Mouse (Mus musculus) MEL (cell line): ENCODE measurements around the gene 1700034J05Rik.

Source experiments
- BHLHE40 ChIP-seq: IDR thresholded peaks from 2 replicates; pipeline ENCODE4 v1.6.1; 2012; ENCODE audit warnings: low read depth, mild to moderate bottlenecking, inconsistent platforms, low read length, improper control_type of control experiment, borderline replicate concordance
- CTCF ChIP-seq, 3 experiments: IDR thresholded peaks in 2 of 3; conservative IDR thresholded peaks in 1 of 3; 2 replicates each; pipeline ENCODE4 v1.5.1; 2011 to 2012; ENCODE audit warnings: low read length in 3 of 3, low read depth in 2 of 3, mild to moderate bottlenecking in 2 of 3, improper control_type of control experiment in 1 of 3, inconsistent platforms in 1 of 3, mixed read lengths in 1 of 3, moderate library complexity in 1 of 3; ENCODE audit not compliant: control insufficient read depth in 1 of 3, insufficient read depth in 1 of 3, poor library complexity in 1 of 3, severe bottlenecking in 1 of 3
- ELF1 ChIP-seq: IDR thresholded peaks from 2 replicates; pipeline ENCODE4 v1.6.1; 2014; ENCODE audit warnings: low read depth, mild to moderate bottlenecking, inconsistent platforms, low read length, improper control_type of control experiment, moderate library complexity
- EP300 ChIP-seq, 2 experiments: IDR thresholded peaks; 2 replicates each; pipeline ENCODE4 v1.6.1; 2011; ENCODE audit warnings: improper control_type of control experiment in 2 of 2, low read length in 2 of 2, low read depth in 1 of 2, mild to moderate bottlenecking in 1 of 2
- GABPA ChIP-seq: IDR thresholded peaks from 2 replicates; pipeline ENCODE4 v1.6.1; 2012; ENCODE audit warnings: low read depth, mild to moderate bottlenecking, inconsistent platforms, low read length, improper control_type of control experiment, moderate library complexity
- JUND ChIP-seq: IDR thresholded peaks from 2 replicates; pipeline ENCODE4 v1.6.1; 2011; ENCODE audit warnings: low read depth, mild to moderate bottlenecking, improper control_type of control experiment, low read length
- MAFK ChIP-seq: IDR thresholded peaks from 2 replicates; pipeline ENCODE4 v1.6.1; 2011; ENCODE audit warnings: low read depth, mild to moderate bottlenecking, low read length, improper control_type of control experiment, borderline replicate concordance
- MAX ChIP-seq: IDR thresholded peaks from 2 replicates; pipeline ENCODE4 v1.6.1; 2011; ENCODE audit warnings: low read length, improper control_type of control experiment
- RCOR1 ChIP-seq: IDR thresholded peaks from 2 replicates; pipeline ENCODE4 v1.6.1; 2012; ENCODE audit warnings: low read depth, mild to moderate bottlenecking, inconsistent platforms, low read length, improper control_type of control experiment
- SMC3 ChIP-seq: IDR thresholded peaks from 2 replicates; pipeline ENCODE4 v1.6.1; 2011; ENCODE audit warnings: low read depth, low read length, improper control_type of control experiment
- USF2 ChIP-seq, 2 experiments: IDR thresholded peaks; 2 replicates each; pipeline ENCODE4 v1.6.1; 2011 to 2012; ENCODE audit warnings: improper control_type of control experiment in 2 of 2, low read length in 2 of 2, borderline replicate concordance in 1 of 2, inconsistent platforms in 1 of 2, low read depth in 1 of 2, mild to moderate bottlenecking in 1 of 2; ENCODE audit not compliant: insufficient read depth in 1 of 2
- ZKSCAN1 ChIP-seq: IDR thresholded peaks from 2 replicates; pipeline ENCODE4 v1.6.1; 2012; ENCODE audit warnings: low read depth, mild to moderate bottlenecking, inconsistent platforms, low read length, improper control_type of control experiment, moderate library complexity
- ZNF384 ChIP-seq: IDR thresholded peaks from 2 replicates; pipeline ENCODE4 v1.6.1; 2012; ENCODE audit warnings: low read depth, mild to moderate bottlenecking, inconsistent platforms, low read length, improper control_type of control experiment

DNA sequence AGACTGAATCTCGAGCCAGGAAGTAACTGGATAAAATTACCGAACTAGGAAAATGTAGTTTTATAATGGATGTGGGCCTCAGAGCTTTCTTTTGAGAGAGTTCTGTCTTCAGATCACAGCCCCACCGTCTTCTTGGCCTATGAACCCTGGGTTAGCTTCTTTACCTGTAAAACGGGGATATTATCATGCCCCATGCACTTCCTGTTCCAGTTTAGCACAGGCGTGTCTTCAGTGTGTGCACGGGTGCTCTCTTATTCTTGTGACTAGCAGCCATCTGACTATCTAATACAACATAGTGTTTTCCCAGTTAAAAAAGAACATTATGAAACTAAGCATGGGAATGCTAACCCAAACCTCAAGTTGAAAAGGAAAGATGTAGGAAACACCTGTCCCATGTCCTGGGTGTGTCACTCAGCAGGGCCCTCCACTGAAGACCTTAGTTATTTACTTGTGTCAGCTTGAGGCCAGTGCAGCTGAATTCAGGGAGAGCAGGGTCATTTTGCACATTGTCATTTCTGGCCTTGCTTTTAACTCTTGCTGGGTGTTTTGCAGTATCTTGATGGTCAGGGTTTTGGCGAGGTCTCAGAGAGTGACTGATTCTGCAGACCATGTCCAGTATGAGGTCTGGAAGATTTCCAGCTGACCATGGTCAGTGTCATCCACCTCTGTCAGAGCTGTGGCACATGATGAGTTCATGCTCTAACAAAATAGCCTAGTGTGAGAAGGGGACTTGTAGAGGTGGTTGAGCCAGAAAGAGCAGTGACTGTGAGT lies 12.5 kb downstream of the 1700034J05Rik start:
- TF ChIP-seq RCOR1 (no peak), EP300 (IDR thresholded peaks at IDR 0.05; ENCODE audit: low read depth in 1 of 2, low read length in 2 of 2) (no peak), BHLHE40 (no peak), CTCF (IDR thresholded peaks at IDR 0.05 in 2 of 3, conservative IDR thresholded peaks at IDR 0.05 in 1 of 3; ENCODE audit: control insufficient read depth in 1 of 3, insufficient read depth in 1 of 3, low read depth in 2 of 3, low read length in 3 of 3, poor library complexity in 1 of 3, severe bottlenecking in 1 of 3) (no peak), USF2 (IDR thresholded peaks at IDR 0.05; ENCODE audit: borderline replicate concordance in 1 of 2, insufficient read depth in 1 of 2, low read depth in 1 of 2, low read length in 2 of 2) (no peak), MAX (no peak), MAFK (no peak), ELF1 (0 out of 2 replicates have a peak, but pooled peaks have one; percentile 12), ZKSCAN1 (no peak), SMC3 (no peak), ZNF384 (no peak), GABPA (no peak), JUND (no peak)
